Mouse (Mus musculus) liver, adult 2 months (tissue): ENCODE data around the gene Slc38a3.

ENCODE experiments used
- CTCF ChIP-seq: fragments of 200-500 bp; IDR thresholded peaks from 2 replicates; pipeline ENCODE4 v1.5.1; 2011; ENCODE audit warnings: low read depth, low read length, control low read depth
- POLR2A ChIP-seq: fragments of 200-500 bp; IDR thresholded peaks from 2 replicates; pipeline ENCODE4 v1.6.1; 2011; ENCODE audit warnings: low read length, control low read depth; ENCODE audit not compliant: insufficient read depth; ENCODE audit errors: extremely low read depth

- TF ChIP-seq POLR2A = no peak
- TF ChIP-seq CTCF = no peak
These were observed 22.4 kb downstream of the Slc38a3 start for GRCm38 (mm10) chr9:107646975-107647374.
